Comparison of ENCODE assay signal across 16 mouse cellular contexts in genomic region chr10:4332228-4332979, GRCm38 (mm10). TPM values are rescaled to one million over a fixed set of nuclear protein-coding genes. Genes with fewer than 3 reads are reported as not detected.
DNase-seq lines count a peak whose midpoint lies in the region; ATAC-seq and TF ChIP-seq lines count a peak whose summit lies in the region.
"Had no signal": no experiment of that assay in that cellular context is flagged by ENCODE, and none has a peak within 500 bp of the region (broad histone marks: within the 10 kb centered on the region; RNA-seq: fewer than 3 reads in every experiment).

No protein-coding gene starts in this region.

- no peak for TF ChIP-seq CTCF in hindbrain, postnatal 0 days (IDR thresholded peaks at IDR 0.05; ENCODE audit: low read depth)
- TF ChIP-seq CTCF in E14TG2a.4 (conservative IDR thresholded peaks at IDR 0.05; ENCODE audit: low read length): no peak

- peak overlapping the region; percentile 72; the same call in 1 of the 2 replicates for H3K27ac ChIP-seq in hindbrain, embryonic 11.5 days (ENCODE audit: low read depth, low read length)
- H3K27ac ChIP-seq in hindbrain, postnatal 0 days: no peak overlapping the region
- peak overlapping the region; percentile 96 for H3K27ac ChIP-seq in ES-E14 (ENCODE audit: insufficient read depth, low read depth, low read length, poor library complexity, severe bottlenecking)
- no peak overlapping the region for H3K27ac ChIP-seq in intestine, embryonic 16.5 days (ENCODE audit: low read length)
- H3K27ac ChIP-seq: limb, embryonic 13.5 days; liver, embryonic 12.5 days had no signal

- no peaks in the 10 kb centered on the region for H3K9me3 ChIP-seq in hindbrain, embryonic 11.5 days (ENCODE audit: control insufficient read depth, low read length)
- no peaks in the 10 kb centered on the region for H3K9me3 ChIP-seq in hindbrain, postnatal 0 days (ENCODE audit: low read length)
- H3K9me3 ChIP-seq in E14TG2a.4 (ENCODE audit: low read length): peaks cover 3% of the 10 kb centered on the region; the same call in 1 of the 2 replicates
- H3K9me3 ChIP-seq in ES-E14 (ENCODE audit: control insufficient read depth, insufficient read depth, low read depth, low read length): no peaks in the 10 kb centered on the region
- no peaks in the 10 kb centered on the region for H3K9me3 ChIP-seq in intestine, embryonic 16.5 days (ENCODE audit: control insufficient read depth, low read length)
- H3K9me3 ChIP-seq: heart, embryonic 13.5 days; limb, embryonic 13.5 days; liver, embryonic 12.5 days had no signal

- H3K27me3 ChIP-seq in hindbrain, embryonic 11.5 days (ENCODE audit: control insufficient read depth, insufficient read depth, low read length): no peaks in the 10 kb centered on the region
- H3K27me3 ChIP-seq in hindbrain, postnatal 0 days (ENCODE audit: insufficient read depth, low read length): no peaks in the 10 kb centered on the region
- H3K27me3 ChIP-seq in E14TG2a.4 (ENCODE audit: insufficient read depth, low read length): no peaks in the 10 kb centered on the region
- H3K27me3 ChIP-seq in intestine, embryonic 16.5 days (replicated peaks; ENCODE audit: control insufficient read depth, insufficient read depth, low read length): no peaks in the 10 kb centered on the region
- H3K27me3 ChIP-seq: heart, embryonic 13.5 days; limb, embryonic 13.5 days had no signal

- H3K4me1 ChIP-seq in hindbrain, embryonic 11.5 days (replicated peaks; ENCODE audit: control insufficient read depth, insufficient read depth, low read length): 0 out of 2 replicates have a peak, but pooled peaks cover 5% of the 10 kb centered on the region
- H3K4me1 ChIP-seq in hindbrain, postnatal 0 days (ENCODE audit: insufficient read depth, low read length): 0 out of 2 replicates have a peak, but pooled peaks cover 10% of the 10 kb centered on the region
- H3K4me1 ChIP-seq in E14TG2a.4 (replicated peaks; ENCODE audit: low read depth, low read length): peaks cover 88% of the 10 kb centered on the region
- H3K4me1 ChIP-seq in ES-E14 (ENCODE audit: control insufficient read depth in 2 of 2, insufficient read depth in 2 of 2, low read length in 2 of 2, poor library complexity in 1 of 2): peaks cover 9 to 10% of the 10 kb centered on the region in 2 experiments
- peaks cover 10% of the 10 kb centered on the region; the same call in 1 of the 2 replicates for H3K4me1 ChIP-seq in intestine, embryonic 16.5 days (ENCODE audit: control insufficient read depth, insufficient read depth, low read length)

- no peaks in the 10 kb centered on the region for H3K36me3 ChIP-seq in hindbrain, embryonic 11.5 days (ENCODE audit: control insufficient read depth, insufficient read depth, low read length)
- H3K36me3 ChIP-seq in hindbrain, postnatal 0 days (ENCODE audit: insufficient read depth, low read length): no peaks in the 10 kb centered on the region
- H3K36me3 ChIP-seq in E14TG2a.4 (ENCODE audit: insufficient read depth, low read length) (peaks cover 30% of the 10 kb centered on the region), ES-E14 (ENCODE audit: control insufficient read depth, insufficient read depth, low read length, poor library complexity, severe bottlenecking) (peaks cover under 1% of the 10 kb centered on the region)
- H3K36me3 ChIP-seq in intestine, embryonic 16.5 days (ENCODE audit: control insufficient read depth, insufficient read depth, low read length): no peaks in the 10 kb centered on the region
- H3K36me3 ChIP-seq: heart, embryonic 13.5 days; limb, embryonic 13.5 days; liver, embryonic 12.5 days had no signal

- no peak overlapping the region for H3K4me2 ChIP-seq in hindbrain, embryonic 11.5 days (replicated peaks; ENCODE audit: low read depth, low read length)
- H3K4me2 ChIP-seq in hindbrain, postnatal 0 days (ENCODE audit: low read depth, low read length): no peak overlapping the region
- H3K4me2 ChIP-seq in intestine, embryonic 16.5 days (ENCODE audit: low read depth, low read length): no peak overlapping the region

- H3K4me3 ChIP-seq in hindbrain, embryonic 11.5 days (ENCODE audit: low read depth, low read length): no peak overlapping the region
- no peak overlapping the region for H3K4me3 ChIP-seq in hindbrain, postnatal 0 days (ENCODE audit: low read length)
- H3K4me3 ChIP-seq in E14TG2a.4 (replicated peaks; ENCODE audit: low read length): peak overlapping the region; percentile 24
- H3K4me3 ChIP-seq in ES-E14 (ENCODE audit: insufficient read depth in 1 of 2, low read depth in 1 of 2, low read length in 2 of 2, poor library complexity in 1 of 2, severe bottlenecking in 1 of 2): peak overlapping the region in 1 of 2 experiments; percentile 19; a peak in 1 of 4 replicates
- H3K4me3 ChIP-seq in intestine, embryonic 16.5 days (ENCODE audit: low read length): no peak overlapping the region
- H3K4me3 ChIP-seq: heart, embryonic 13.5 days; limb, embryonic 13.5 days; liver, embryonic 12.5 days had no signal

- peak; percentile 45 for DNase-seq in hindbrain, embryonic 11.5 days (ENCODE audit: low spot score)
- no peak for DNase-seq in hindbrain, postnatal 0 days (ENCODE audit: low spot score)
- DNase-seq in ES-E14 (ENCODE audit: low read depth, low spot score): no peak
- DNase-seq in embryo, embryonic 9.5 days (ENCODE audit: extremely low spot score): peak; percentile 18
- DNase-seq in cerebellum, adult 9-10 months: no peak
- DNase-seq: adrenal gland, postnatal 36 days; kidney, postnatal 4 days; lung, postnatal 14 days; right cerebral cortex, adult 18-20 months; right cerebral cortex, postnatal 4 days; thymus, postnatal 25 days had no signal

- in situ Hi-C loops in ES-E14 (cut with MboI; ENCODE audit: low sequenced_read_pairs in 2 of 2, unreplicated experiment in 2 of 2): no loop called here

- no peak overlapping the region for H3K9ac ChIP-seq in hindbrain, embryonic 11.5 days (ENCODE audit: low read depth, low read length)
- no peak overlapping the region for H3K9ac ChIP-seq in hindbrain, postnatal 0 days (replicated peaks; ENCODE audit: low read length)
- H3K9ac ChIP-seq in ES-E14 (ENCODE audit: insufficient read depth, low read depth, low read length, poor library complexity, severe bottlenecking): peak overlapping the region; percentile 2; the same call in 1 of the 2 replicates
- H3K9ac ChIP-seq in intestine, embryonic 16.5 days (ENCODE audit: low read depth, low read length): no peak overlapping the region
- H3K9ac ChIP-seq: limb, embryonic 13.5 days; liver, embryonic 12.5 days had no signal

- ATAC-seq in hindbrain, embryonic 11.5 days (ENCODE audit: low FRiP score): peak; percentile 56
- ATAC-seq in hindbrain, postnatal 0 days: no peak
- no peak for ATAC-seq in intestine, embryonic 16.5 days
- ATAC-seq: liver, embryonic 12.5 days had no signal

- 29% methylated on average over 7 of the region's 7 CpGs for WGBS in hindbrain, embryonic 11.5 days
- WGBS in hindbrain, postnatal 0 days: 46% methylated on average over 7 of the region's 7 CpGs
- 61% methylated on average over 7 of the region's 7 CpGs for WGBS in intestine, embryonic 16.5 days

TF ChIP-seq in ES-E14, 5 proteins besides CTCF, POLR2A, EP300 and RAD21:
- TF ChIP-seq HCFC1 (IDR thresholded peaks at IDR 0.05; ENCODE audit: borderline replicate concordance, insufficient read depth, low read length) (no peak), CHD2 (IDR thresholded peaks at IDR 0.05; ENCODE audit: low read depth, low read length) (no peak), ZNF384 (IDR thresholded peaks at IDR 0.05; ENCODE audit: low read depth, low read length) (no peak), MAFK (IDR thresholded peaks at IDR 0.05; ENCODE audit: insufficient read depth, low read depth, low read length) (no peak), ZC3H11A (IDR thresholded peaks at IDR 0.05; ENCODE audit: borderline replicate concordance, low read depth, low read length) (no peak)
TF ChIP-seq in ES-E14: peak in this region for 0.

RNA-seq across cellular contexts. Expression of gene Zbtb2, which starts 55.5 kb away (rescaled TPM):
- polyA plus RNA-seq in hindbrain, embryonic 11.5 days (2014; fragmentation: Nextera tagmentation; extraction: Ambion mirVana): 20.2 and 23.1 TPM in 2 replicates
- 18.0 and 19.5 TPM in 2 replicates for total RNA-seq in hindbrain, postnatal 0 days (2014; rRNA removed)
- 11.8 and 13.5 TPM in 2 replicates for polyA plus RNA-seq in hindbrain, postnatal 0 days (2015; fragmentation: Nextera tagmentation; extraction: Ambion mirVana)
- 11.9 and 14.7 TPM in 2 replicates for total RNA-seq in ES-E14 (2012; rRNA removed)
- polyA plus RNA-seq in intestine, embryonic 16.5 days (2015; fragmentation: Nextera tagmentation; extraction: Ambion mirVana): 10.8 and 10.9 TPM in 2 replicates

Comparison
In these comparisons a context has a peak if more than half of its experiments do, and no peak if none do; other contexts are left out.
1. DNase-seq: peak in hindbrain, embryonic 11.5 days (single experiment) and embryo, embryonic 9.5 days (single experiment); none in hindbrain, postnatal 0 days (single experiment), ES-E14 (single experiment) and cerebellum, adult 9-10 months (single experiment).
2. H3K27ac ChIP-seq: peak in hindbrain, embryonic 11.5 days (single experiment) and ES-E14 (single experiment); none in hindbrain, postnatal 0 days (single experiment) and intestine, embryonic 16.5 days (single experiment).